Mouse (Mus musculus): Measurements from ENCODE around the gene Intu. TPM values are rescaled to one million over a fixed set of nuclear protein-coding genes. Genes with fewer than 3 reads are reported as not detected.

Intu gene
- total and polyA plus RNA-seq, 3 experiments, result 9.7 to 12.3 TPM; not detected in 1

DNA sequence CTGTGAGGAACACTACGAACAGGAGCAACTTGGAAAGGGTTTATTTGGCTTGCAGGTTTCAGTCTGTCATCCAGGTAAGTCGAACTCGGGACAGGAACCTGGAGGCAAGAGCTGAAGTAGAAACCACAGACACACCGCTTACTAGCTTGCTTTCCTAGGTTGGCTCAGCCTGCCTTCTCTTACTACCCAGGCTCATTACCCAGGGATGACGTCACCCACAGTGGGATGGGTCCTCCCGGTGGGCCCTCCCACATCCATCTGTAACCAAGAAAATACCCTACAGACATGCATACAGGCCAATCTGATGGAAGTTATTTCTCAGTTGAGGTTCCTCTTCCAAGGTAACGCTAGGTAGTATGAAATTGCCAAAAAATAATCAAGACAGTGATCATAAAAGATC, 6.2 kb upstream of the Intu start:
- Histone ChIP-seq H3K4me3 (ENCODE audit: control insufficient read depth in 1 of 2, insufficient read depth in 1 of 2, low read depth in 2 of 2, low read length in 2 of 2) (no peak overlapping the region), H3K9me3 (replicated peaks; ENCODE audit: insufficient read depth, low read length) (no peaks in the 10 kb centered on the region), H3K27ac (ENCODE audit: control insufficient read depth, low read depth, low read length) (no peak overlapping the region), H3K79me2 (ENCODE audit: control insufficient read depth, insufficient read depth, low read length, poor library complexity) (no peaks in the 10 kb centered on the region), H3K4me1 (ENCODE audit: control insufficient read depth in 1 of 2, insufficient read depth in 2 of 2, low read length in 2 of 2) (peaks cover 0 to 9% of the 10 kb centered on the region in 2 experiments; a peak in 2 of 4 replicates), H3K9ac (ENCODE audit: control insufficient read depth, low read depth, low read length, poor library complexity, severe bottlenecking) (no peak overlapping the region), H3K27me3 (ENCODE audit: control insufficient read depth in 1 of 2, insufficient read depth in 2 of 2, low read length in 2 of 2) (no peaks in the 10 kb centered on the region), H3K36me3 (ENCODE audit: control insufficient read depth in 1 of 2, insufficient read depth in 2 of 2, low read length in 2 of 2) (no peaks in the 10 kb centered on the region; a peak in 2 of 4 replicates)
- DNase-seq (ENCODE audit: low read depth, low spot score), result peak; percentile 32
- no peak for TF ChIP-seq RCOR1 (IDR thresholded peaks at IDR 0.05; ENCODE audit: low read depth, low read length)
- TF ChIP-seq MAZ (IDR thresholded peaks at IDR 0.05; ENCODE audit: low read depth, low read length), result no peak
- TF ChIP-seq NELFE (IDR thresholded peaks at IDR 0.05; ENCODE audit: low read depth, low read length), result no peak
- TF ChIP-seq ZNF384 (IDR thresholded peaks at IDR 0.05; ENCODE audit: low read depth, low read length), result no peak
- TF ChIP-seq HCFC1 (IDR thresholded peaks at IDR 0.05; ENCODE audit: low read depth, low read length), result no peak
- TF ChIP-seq BHLHE40 (IDR thresholded peaks at IDR 0.05; ENCODE audit: borderline replicate concordance, low read depth, low read length), result no peak
- TF ChIP-seq USF1 (IDR thresholded peaks at IDR 0.05; ENCODE audit: low read depth, low read length), result no peak
- no peak for TF ChIP-seq CHD2 (IDR thresholded peaks at IDR 0.05; ENCODE audit: low read length)
- no peak for TF ChIP-seq POLR2A (IDR thresholded peaks at IDR 0.05; ENCODE audit: control insufficient read depth in 1 of 2, insufficient read depth in 1 of 2, low read depth in 1 of 2, low read length in 2 of 2, poor library complexity in 1 of 2)
- TF ChIP-seq MXI1 (IDR thresholded peaks at IDR 0.05; ENCODE audit: low read depth, low read length), result no peak
- TF ChIP-seq ETS1 (IDR thresholded peaks at IDR 0.05; ENCODE audit: low read depth, low read length), result no peak
- TF ChIP-seq CHD1 (IDR thresholded peaks at IDR 0.05; ENCODE audit: low read depth, low read length), result no peak
- TF ChIP-seq MYC (IDR thresholded peaks at IDR 0.05; ENCODE audit: low read depth, low read length), result no peak
- no peak for TF ChIP-seq E2F4 (IDR thresholded peaks at IDR 0.05; ENCODE audit: borderline replicate concordance, low read depth, low read length)
- TF ChIP-seq SMC3 (IDR thresholded peaks at IDR 0.05; ENCODE audit: low read depth, low read length), result no peak
- no peak for TF ChIP-seq KAT2A (conservative IDR thresholded peaks at IDR 0.05; ENCODE audit: low read depth, low read length)
- no peak for TF ChIP-seq ZC3H11A (IDR thresholded peaks at IDR 0.05; ENCODE audit: low read depth, low read length)

DNA sequence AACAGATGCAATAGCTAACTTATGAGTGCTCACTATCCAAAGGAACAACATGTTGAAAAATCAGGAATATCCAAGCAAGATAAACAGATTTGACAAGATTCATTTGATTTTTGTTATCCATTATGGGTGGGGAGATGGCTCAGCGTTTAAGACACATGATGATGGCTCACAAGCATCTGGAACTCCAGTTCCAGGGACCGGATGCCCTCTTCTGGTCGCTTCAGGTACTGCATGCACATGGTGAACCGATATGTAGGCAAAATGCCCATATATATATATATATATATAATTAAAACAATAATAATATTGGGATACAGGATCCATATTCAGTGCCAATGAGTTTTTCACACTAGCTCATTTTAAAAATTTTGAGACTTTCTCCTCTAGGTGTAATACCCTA, 5.7 kb upstream of the Intu start:
- H3K36me3 ChIP-seq (ENCODE audit: control insufficient read depth in 1 of 2, insufficient read depth in 2 of 2, low read length in 2 of 2), result no peaks in the 10 kb centered on the region; a peak in 2 of 4 replicates
- no peaks in the 10 kb centered on the region for H3K79me2 ChIP-seq (ENCODE audit: control insufficient read depth, insufficient read depth, low read length, poor library complexity)
- H3K4me1 ChIP-seq (ENCODE audit: control insufficient read depth in 1 of 2, insufficient read depth in 2 of 2, low read length in 2 of 2), result peaks cover 0 to 9% of the 10 kb centered on the region in 2 experiments; a peak in 2 of 4 replicates
- H3K9ac ChIP-seq (ENCODE audit: control insufficient read depth, low read depth, low read length, poor library complexity, severe bottlenecking), result no peak overlapping the region
- no peaks in the 10 kb centered on the region for H3K9me3 ChIP-seq (replicated peaks; ENCODE audit: insufficient read depth, low read length)
- no peak for TF ChIP-seq MAX (IDR thresholded peaks at IDR 0.05; ENCODE audit: low read length)
- peak; percentile 45 to 73 (median 70) for TF ChIP-seq CTCF (IDR thresholded peaks at IDR 0.05 in 2 of 3, conservative IDR thresholded peaks at IDR 0.05 in 1 of 3; ENCODE audit: control insufficient read depth in 1 of 3, insufficient read depth in 1 of 3, low read depth in 2 of 3, low read length in 3 of 3, poor library complexity in 1 of 3, severe bottlenecking in 1 of 3)
- no peak for TF ChIP-seq JUND (IDR thresholded peaks at IDR 0.05; ENCODE audit: low read depth, low read length)
- TF ChIP-seq POLR2AphosphoS5 (IDR thresholded peaks at IDR 0.05; ENCODE audit: borderline replicate concordance, low read depth, low read length), result no peak
- 0 out of 2 replicates have a peak, but pooled peaks have one; percentile 35 for TF ChIP-seq MYC (IDR thresholded peaks at IDR 0.05; ENCODE audit: low read depth, low read length)
- TF ChIP-seq USF1 (IDR thresholded peaks at IDR 0.05; ENCODE audit: low read depth, low read length), result no peak
- TF ChIP-seq UBTF (IDR thresholded peaks at IDR 0.05; ENCODE audit: borderline replicate concordance, insufficient read depth, low read depth, low read length), result no peak
- TF ChIP-seq MYB (IDR thresholded peaks at IDR 0.05; ENCODE audit: low read depth, low read length), result no peak
- no peak overlapping the region for H3K4me3 ChIP-seq (ENCODE audit: control insufficient read depth in 1 of 2, insufficient read depth in 1 of 2, low read depth in 2 of 2, low read length in 2 of 2)
- no peaks in the 10 kb centered on the region for H3K27me3 ChIP-seq (ENCODE audit: control insufficient read depth in 1 of 2, insufficient read depth in 2 of 2, low read length in 2 of 2)
- DNase-seq (ENCODE audit: low read depth, low spot score), result peak; percentile 82
- H3K27ac ChIP-seq (ENCODE audit: control insufficient read depth, low read depth, low read length), result no peak overlapping the region

Measured in MEL (cell line).